Mouse (Mus musculus) CD4-positive, CD25-positive, alpha-beta regulatory T cell, adult 2 months (primary cell): Measurements from ENCODE around the gene Gna12.
A peak's percentile ranks its signal among the peaks of the same experiment; 100 is the strongest.

Experiments
- DNase-seq: peaks from one replicate; pipeline ENCODE4 v3.0.0-alpha.2; 2012; ENCODE audit warnings: low read depth, low spot score

The Gna12 gene

DNA sequence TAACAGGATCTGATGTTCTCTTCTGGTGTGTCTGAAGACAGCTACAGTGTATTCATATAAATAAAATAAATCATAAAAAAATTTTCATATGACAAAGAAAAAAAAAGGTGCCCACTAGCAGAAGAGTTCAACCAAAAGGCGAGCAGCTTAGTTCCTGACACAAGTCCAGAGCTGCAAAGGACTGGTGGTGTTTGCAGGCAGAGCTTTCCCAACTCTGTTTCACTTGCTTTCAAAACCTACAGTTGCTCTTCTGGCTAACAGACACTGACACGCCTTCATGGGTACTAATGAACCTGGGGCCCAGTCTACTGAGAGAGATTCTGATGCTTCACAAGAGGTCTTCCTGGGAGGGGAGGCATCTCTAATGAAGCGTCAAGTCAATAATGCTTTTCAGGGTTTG is 34.2 kb downstream of the Gna12 start:
- DNase-seq, result no peak

- DNase-seq, result no peak
Measured at GRCm38 (mm10) chr5:140795176-140795575, 35.1 kb downstream of the Gna12 start.

GRCm38 (mm10) chr5:140794753-140795152 is 35.5 kb downstream of the Gna12 start:
- DNase-seq, result no peak

- DNase-seq, result no peak
Measured at GRCm38 (mm10) chr5:140792233-140792632, 38.0 kb downstream of the Gna12 start.

DNA sequence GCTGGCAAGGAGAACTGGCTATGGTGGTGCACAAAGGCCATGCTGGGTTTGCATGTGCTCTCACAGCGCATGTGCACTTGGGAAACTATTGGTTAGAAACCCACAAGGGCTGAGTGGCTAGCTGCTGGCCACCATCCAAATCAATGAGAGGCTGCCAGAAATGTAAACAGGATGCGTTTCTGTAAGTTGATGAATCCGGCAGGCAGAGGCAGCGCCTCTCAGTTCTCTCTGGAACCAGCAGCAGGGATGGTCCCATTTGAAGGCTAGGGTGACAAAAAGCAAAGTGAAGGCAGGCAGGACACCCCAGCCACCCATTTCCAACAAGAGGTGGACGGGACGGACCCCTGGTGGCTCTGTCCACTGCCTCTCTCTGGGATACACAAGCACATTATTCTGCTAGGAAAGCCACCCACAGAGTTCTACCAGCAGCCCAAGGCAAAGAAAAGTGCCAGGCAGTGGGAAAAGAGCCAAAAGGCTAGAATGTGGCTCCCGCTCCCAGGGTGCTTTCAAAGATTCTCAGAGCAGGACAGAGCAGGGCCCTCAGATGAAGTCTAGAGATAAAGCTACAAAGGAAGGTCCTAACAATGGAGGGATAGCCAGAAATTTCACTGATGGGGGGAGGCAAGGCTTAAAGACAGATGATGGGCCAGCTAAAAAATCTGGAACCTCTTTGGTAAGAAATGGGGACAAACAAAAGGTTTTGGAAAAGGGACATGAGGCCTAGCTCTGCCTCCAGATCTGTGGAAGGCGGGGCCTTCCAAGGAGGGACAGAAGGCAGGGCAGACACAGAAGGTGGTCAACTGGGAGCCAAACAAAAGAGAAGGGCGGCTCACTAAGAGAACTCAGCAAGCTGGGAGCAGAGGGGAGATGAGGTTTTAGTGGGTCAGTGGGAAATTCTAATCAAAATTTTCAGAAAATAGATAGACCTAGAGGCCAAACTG is 39.0 kb downstream of the Gna12 start:
- DNase-seq, result peak; percentile 32

DNA sequence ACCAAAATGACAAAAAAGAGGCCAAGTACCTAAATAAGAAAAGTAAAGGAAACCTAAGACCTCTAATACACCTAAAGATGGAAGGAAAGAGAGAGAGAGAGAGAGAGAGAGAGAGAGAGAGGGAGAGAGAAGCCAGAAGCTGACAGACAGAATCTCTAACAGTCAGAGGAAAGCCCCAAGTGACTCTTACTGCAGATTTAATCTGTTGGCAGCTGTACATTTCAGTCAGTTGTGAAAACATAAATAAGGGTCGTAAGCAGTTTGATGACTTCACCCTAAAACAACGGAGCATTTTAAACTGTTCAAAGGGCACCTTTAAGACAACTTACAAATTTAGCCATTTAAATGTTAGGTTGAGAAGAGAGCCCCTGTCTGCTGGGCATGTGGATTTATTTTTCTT is 39.8 kb downstream of the Gna12 start:
- peak; percentile 26 for DNase-seq

DNA sequence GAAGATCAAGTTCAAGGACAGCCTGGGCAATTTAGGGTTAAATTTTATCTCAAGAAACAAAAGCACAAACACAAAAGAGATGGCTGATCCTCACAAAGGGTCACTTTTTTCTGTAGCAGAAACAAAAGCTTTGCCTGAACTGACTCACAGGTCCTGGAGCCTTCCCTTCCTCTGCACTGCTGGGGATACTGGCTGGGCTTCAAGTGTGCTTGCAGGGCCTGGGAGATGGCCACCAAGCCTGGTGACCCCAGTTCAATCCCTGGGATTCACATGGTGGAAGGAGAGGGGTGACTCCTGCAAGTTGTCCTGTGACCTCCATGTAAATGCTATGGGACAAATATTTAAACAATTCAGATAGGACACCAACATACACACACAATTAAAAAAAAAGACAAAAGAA is 40.7 kb downstream of the Gna12 start:
- no peak for DNase-seq

- DNase-seq, result no peak
Measured at GRCm38 (mm10) chr5:140785240-140785872, 44.9 kb downstream of the Gna12 start.

- DNase-seq, result no peak
Measured at GRCm38 (mm10) chr5:140784288-140784687, 45.9 kb downstream of the Gna12 start.

- no peak for DNase-seq
Measured at GRCm38 (mm10) chr5:140783577-140783976, 46.7 kb downstream of the Gna12 start.

DNA sequence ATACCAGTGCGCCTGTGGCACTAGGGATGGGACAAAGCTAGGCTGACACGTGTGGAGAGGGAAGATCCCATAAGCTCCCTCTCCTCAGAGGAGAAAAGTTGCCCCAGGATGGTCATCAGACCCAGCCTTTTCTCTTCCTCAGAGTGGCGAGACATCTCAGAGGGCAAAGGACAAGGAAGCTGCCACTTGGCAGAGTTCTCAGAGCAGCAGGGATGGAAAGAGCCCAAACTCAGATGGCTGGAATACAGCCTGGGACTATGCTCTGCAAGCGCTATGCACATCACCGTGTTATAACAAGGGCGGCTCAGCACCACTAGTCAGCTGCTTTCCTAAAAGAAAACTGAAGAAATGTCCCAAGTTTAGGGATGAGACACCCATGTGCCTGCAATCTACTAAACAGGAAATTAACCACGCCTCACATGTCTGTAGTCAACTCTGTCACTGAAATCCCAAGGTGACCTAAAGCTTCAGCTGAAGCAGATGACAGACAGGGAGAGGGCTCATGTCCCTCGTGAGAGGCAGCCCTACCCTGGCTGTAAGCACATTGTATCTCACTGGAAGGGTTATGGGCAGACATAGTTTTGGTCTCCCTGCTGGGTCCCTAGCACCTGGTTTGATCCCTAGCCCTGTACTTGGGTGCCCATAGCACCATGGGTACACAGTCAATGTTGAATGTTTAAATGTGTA is 48.2 kb downstream of the Gna12 start:
- DNase-seq, result no peak

DNA sequence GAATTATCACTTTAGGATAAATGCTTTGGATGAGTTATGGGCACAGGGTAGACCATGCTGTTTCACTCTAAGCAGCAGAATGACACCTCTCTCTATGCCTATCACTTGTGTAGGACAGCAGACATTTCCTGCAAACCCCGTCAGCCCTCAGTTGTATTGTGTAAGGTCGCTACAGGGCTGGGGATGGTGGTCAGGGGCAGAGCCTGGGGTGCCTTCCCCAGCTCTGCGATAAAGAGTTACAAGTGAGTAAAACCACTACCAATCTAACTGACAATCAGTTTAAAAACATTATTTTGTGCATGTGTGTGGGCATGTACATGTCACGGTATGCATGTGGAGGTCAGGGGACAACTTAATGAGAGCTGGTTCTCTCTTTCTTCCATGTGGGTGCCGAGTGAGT is 49.1 kb downstream of the Gna12 start:
- no peak for DNase-seq

DNA sequence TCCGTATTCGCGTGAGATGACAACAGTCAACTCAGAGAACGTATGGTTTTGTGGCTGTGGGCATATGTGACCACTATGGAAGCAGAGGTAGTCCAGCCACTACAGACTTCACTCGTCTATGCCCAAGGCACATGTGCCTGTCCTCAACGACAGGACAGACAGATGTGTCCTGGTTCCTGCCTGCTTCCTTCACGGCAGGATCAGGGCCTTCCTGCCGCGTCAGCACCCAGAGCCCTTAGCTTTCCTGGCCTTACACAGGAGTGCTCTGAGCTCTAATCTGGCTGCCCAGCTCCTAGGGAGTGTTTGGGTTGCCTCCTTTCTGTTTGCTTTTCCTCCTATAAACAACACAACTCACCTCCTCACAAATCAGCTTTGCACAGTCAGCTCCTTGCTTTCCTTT is 53.3 kb downstream of the Gna12 start:
- no peak for DNase-seq

DNA sequence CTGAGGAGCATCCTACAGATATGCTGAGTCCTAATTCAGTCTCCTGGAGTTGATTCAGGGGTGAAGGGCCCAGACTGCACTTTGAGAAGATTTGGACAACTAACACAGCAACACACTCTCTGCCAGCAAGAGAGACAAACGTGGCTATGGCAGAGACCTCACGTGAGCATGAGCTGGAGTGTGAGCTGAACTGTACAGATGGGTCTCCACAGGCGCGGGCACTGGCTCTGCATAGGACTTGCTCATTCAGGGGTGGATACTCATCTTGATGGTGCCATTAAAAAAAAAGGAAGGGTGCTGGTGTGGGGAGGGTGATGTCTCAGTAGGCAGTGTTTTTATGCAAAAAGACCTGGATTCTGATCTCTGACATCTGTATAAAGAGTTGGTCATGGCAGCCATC is 55.1 kb downstream of the Gna12 start:
- DNase-seq, result no peak

DNA sequence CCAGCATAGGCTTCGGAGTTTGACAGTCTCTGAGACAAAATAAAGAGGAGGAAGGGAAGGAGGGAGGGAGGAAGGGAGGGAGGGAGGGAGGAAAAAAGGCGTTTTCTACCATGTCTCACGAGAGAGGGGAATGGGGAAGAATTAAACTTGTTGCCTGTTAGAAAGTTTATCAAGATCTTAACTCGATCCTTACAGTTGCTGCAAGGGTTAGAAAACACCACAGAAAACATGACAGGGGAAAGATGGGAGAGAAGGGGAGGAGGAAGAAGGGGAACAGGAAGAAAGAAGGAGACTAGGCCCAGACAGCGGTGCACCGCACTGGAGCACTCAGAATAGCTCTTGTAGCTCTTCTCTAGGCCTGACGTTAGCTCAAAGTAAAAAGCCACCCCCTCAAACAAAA is 58.1 kb downstream of the Gna12 start:
- peak; percentile 44 for DNase-seq

GRCm38 (mm10) chr5:140771612-140772011 is 58.6 kb downstream of the Gna12 start:
- peak; percentile 44 for DNase-seq

DNA sequence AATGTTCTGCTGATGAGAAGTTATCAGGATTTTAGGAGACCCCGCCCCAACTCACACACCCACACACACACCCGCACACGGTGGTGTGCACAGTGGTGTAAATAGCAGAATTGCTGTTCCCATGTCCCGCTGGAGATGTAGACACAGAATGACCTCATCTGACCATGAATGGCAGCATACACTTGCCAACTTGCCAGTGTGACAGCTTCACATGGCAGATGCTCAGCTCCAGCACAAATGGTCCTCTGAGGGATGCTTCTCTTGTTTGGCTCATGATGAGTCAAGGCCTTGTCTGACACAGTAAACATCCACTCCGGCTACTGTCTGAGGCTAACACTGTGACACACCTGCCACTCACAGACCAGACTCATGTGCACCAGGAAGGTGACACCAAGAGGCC is 61.9 kb downstream of the Gna12 start:
- DNase-seq, result no peak

DNA sequence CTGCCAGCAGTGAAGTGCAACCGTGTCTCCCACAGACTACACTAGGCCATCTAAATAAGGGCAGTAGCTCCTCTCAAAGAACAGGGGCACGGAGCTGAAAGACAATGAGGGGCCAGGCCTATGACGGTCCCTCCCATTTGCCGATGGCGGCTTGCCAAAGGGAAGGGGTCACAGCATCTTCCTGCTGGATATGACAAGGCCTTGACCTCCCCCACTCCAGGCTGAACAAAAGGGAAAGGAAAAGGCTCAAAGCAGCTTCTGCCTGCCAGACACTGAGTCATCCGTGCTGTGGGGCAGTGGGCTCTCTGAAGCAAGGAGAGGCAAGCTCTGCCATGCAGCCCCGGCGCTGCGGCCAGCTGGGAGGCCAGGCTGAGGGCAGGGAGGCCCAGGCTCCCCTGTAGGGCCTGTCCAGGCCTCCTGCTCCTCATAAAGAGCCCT is 62.5 kb downstream of the Gna12 start:
- no peak for DNase-seq

DNA sequence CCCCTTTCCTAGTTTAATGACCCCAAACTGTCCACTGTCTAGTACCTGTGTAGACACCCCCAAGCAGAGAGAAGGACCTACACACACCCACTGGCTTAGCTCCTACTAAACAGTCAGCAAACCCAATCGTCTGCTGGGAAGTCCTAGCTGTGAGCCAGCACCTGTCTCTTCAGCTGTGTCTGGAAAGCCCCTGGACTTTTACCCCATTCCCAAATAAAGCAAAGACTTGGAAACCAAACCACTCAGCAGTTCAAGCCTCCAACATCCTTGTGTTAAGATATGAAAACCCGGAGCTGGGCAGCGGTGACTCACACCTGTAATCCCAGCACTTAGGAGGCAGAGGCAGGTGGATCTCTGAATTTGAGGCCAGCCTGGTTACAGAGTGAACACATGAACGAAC is 63.7 kb downstream of the Gna12 start:
- no peak for DNase-seq

- no peak for DNase-seq
Measured at GRCm38 (mm10) chr5:140764921-140765613, 65.2 kb downstream of the Gna12 start.

- peak; percentile 53 for DNase-seq
Measured at GRCm38 (mm10) chr5:140762540-140762939, 67.7 kb downstream of the Gna12 start.

- no peak for DNase-seq
Measured at GRCm38 (mm10) chr5:140758864-140759263, 71.4 kb downstream of the Gna12 start.
